Mouse (Mus musculus): ENCODE measurements around the gene Vmp1. TPM values are rescaled to one million over a fixed set of nuclear protein-coding genes. Genes with fewer than 3 reads are reported as not detected.

Vmp1 gene
- polyA plus RNA-seq, 1 experiment: 65.3 TPM

GRCm38 (mm10) chr11:86600209-86600557 lies 83.5 kb downstream of the Vmp1 start:
- peaks cover 3% of the 10 kb centered on the region; the same call in 1 of the 2 replicates for H3K4me1 ChIP-seq (ENCODE audit: control insufficient read depth, insufficient read depth, low read length)
- no peak for DNase-seq
- WGBS: 87% methylated on average over 7 of the region's 7 CpGs

GRCm38 (mm10) chr11:86599378-86600208 lies 84.0 kb downstream of the Vmp1 start:
- TF ChIP-seq CTCF (IDR thresholded peaks at IDR 0.05; ENCODE audit: insufficient read depth, low read length) (no peak), POLR2A (IDR thresholded peaks at IDR 0.05; ENCODE audit: borderline replicate concordance, extremely low read depth, low read depth, low read length) (no peak)
- no peak for DNase-seq
- no peak overlapping the region for H3K4me3 ChIP-seq (replicated peaks; ENCODE audit: extremely low read depth, low read depth, low read length)
- 76% methylated on average over 4 of the region's 4 CpGs for WGBS
- H3K4me1 ChIP-seq (ENCODE audit: control insufficient read depth, insufficient read depth, low read length): 0 out of 2 replicates have a peak, but pooled peaks cover 3% of the 10 kb centered on the region

More at GRCm38 (mm10) chr11:86600209-86600557, 83.5 kb downstream of the Vmp1 start:
- H3K4me3 ChIP-seq (replicated peaks; ENCODE audit: extremely low read depth, low read depth, low read length): no peak overlapping the region
- TF ChIP-seq POLR2A (IDR thresholded peaks at IDR 0.05; ENCODE audit: borderline replicate concordance, extremely low read depth, low read depth, low read length) (no peak), CTCF (IDR thresholded peaks at IDR 0.05; ENCODE audit: insufficient read depth, low read length) (no peak)

GRCm38 (mm10) chr11:86598572-86598971 lies 85.1 kb downstream of the Vmp1 start:
- Histone ChIP-seq H3K4me1 (ENCODE audit: control insufficient read depth, insufficient read depth, low read length) (no peaks in the 10 kb centered on the region), H3K4me3 (replicated peaks; ENCODE audit: extremely low read depth, low read depth, low read length) (no peak overlapping the region)
- TF ChIP-seq POLR2A (IDR thresholded peaks at IDR 0.05; ENCODE audit: borderline replicate concordance, extremely low read depth, low read depth, low read length): no peak
- TF ChIP-seq CTCF (IDR thresholded peaks at IDR 0.05; ENCODE audit: insufficient read depth, low read length): no peak
- WGBS: 82% methylated on average over 1 of the region's 1 CpGs
- DNase-seq: no peak

GRCm38 (mm10) chr11:86598154-86598553 lies 85.5 kb downstream of the Vmp1 start:
- no peak for TF ChIP-seq POLR2A (IDR thresholded peaks at IDR 0.05; ENCODE audit: borderline replicate concordance, extremely low read depth, low read depth, low read length)
- TF ChIP-seq CTCF (IDR thresholded peaks at IDR 0.05; ENCODE audit: insufficient read depth, low read length): no peak
- H3K4me1 ChIP-seq (ENCODE audit: control insufficient read depth, insufficient read depth, low read length): peaks cover 2% of the 10 kb centered on the region; the same call in 1 of the 2 replicates
- WGBS: 93% methylated on average over 5 of the region's 5 CpGs
- no peak overlapping the region for H3K4me3 ChIP-seq (replicated peaks; ENCODE audit: extremely low read depth, low read depth, low read length)
- DNase-seq: no peak

GRCm38 (mm10) chr11:86596976-86597375 lies 86.7 kb downstream of the Vmp1 start:
- TF ChIP-seq POLR2A (IDR thresholded peaks at IDR 0.05; ENCODE audit: borderline replicate concordance, extremely low read depth, low read depth, low read length) (no peak), CTCF (IDR thresholded peaks at IDR 0.05; ENCODE audit: insufficient read depth, low read length) (no peak)
- DNase-seq: no peak
- Histone ChIP-seq H3K4me1 (ENCODE audit: control insufficient read depth, insufficient read depth, low read length) (peaks cover 7% of the 10 kb centered on the region), H3K4me3 (replicated peaks; ENCODE audit: extremely low read depth, low read depth, low read length) (no peak overlapping the region)
- 78% methylated on average over 3 of the region's 3 CpGs for WGBS

GRCm38 (mm10) chr11:86596187-86596960 lies 87.3 kb downstream of the Vmp1 start:
- DNase-seq: no peak
- Histone ChIP-seq H3K4me1 (ENCODE audit: control insufficient read depth, insufficient read depth, low read length) (peaks cover 7% of the 10 kb centered on the region), H3K4me3 (replicated peaks; ENCODE audit: extremely low read depth, low read depth, low read length) (no peak overlapping the region)
- TF ChIP-seq POLR2A (IDR thresholded peaks at IDR 0.05; ENCODE audit: borderline replicate concordance, extremely low read depth, low read depth, low read length): no peak
- WGBS: 73% methylated on average over 7 of the region's 7 CpGs

GRCm38 (mm10) chr11:86595366-86595765 lies 88.3 kb downstream of the Vmp1 start:
- no peak for DNase-seq
- 97% methylated on average over 6 of the region's 6 CpGs for WGBS
- H3K4me3 ChIP-seq (replicated peaks; ENCODE audit: extremely low read depth, low read depth, low read length): no peak overlapping the region
- no peak for TF ChIP-seq CTCF (IDR thresholded peaks at IDR 0.05; ENCODE audit: insufficient read depth, low read length)
- no peak for TF ChIP-seq POLR2A (IDR thresholded peaks at IDR 0.05; ENCODE audit: borderline replicate concordance, extremely low read depth, low read depth, low read length)
- H3K4me1 ChIP-seq (ENCODE audit: control insufficient read depth, insufficient read depth, low read length): peaks cover 9% of the 10 kb centered on the region

GRCm38 (mm10) chr11:86594188-86594876 lies 89.3 kb downstream of the Vmp1 start:
- Histone ChIP-seq H3K4me1 (ENCODE audit: control insufficient read depth, insufficient read depth, low read length) (peaks cover 9% of the 10 kb centered on the region), H3K4me3 (replicated peaks; ENCODE audit: extremely low read depth, low read depth, low read length) (no peak overlapping the region)
- DNase-seq: no peak
- WGBS: 64% methylated on average over 6 of the region's 6 CpGs
- no peak for TF ChIP-seq POLR2A (IDR thresholded peaks at IDR 0.05; ENCODE audit: borderline replicate concordance, extremely low read depth, low read depth, low read length)
- TF ChIP-seq CTCF (IDR thresholded peaks at IDR 0.05; ENCODE audit: insufficient read depth, low read length): no peak

GRCm38 (mm10) chr11:86593443-86593842 lies 90.2 kb downstream of the Vmp1 start:
- 79% methylated on average over 5 of the region's 5 CpGs for WGBS
- Histone ChIP-seq H3K4me1 (ENCODE audit: control insufficient read depth, insufficient read depth, low read length) (peaks cover 9% of the 10 kb centered on the region), H3K4me3 (replicated peaks; ENCODE audit: extremely low read depth, low read depth, low read length) (no peak overlapping the region)
- DNase-seq: no peak
- TF ChIP-seq CTCF (IDR thresholded peaks at IDR 0.05; ENCODE audit: insufficient read depth, low read length) (no peak), POLR2A (IDR thresholded peaks at IDR 0.05; ENCODE audit: borderline replicate concordance, extremely low read depth, low read depth, low read length) (no peak)

Measured in lung, adult 2 months (tissue).